19 mouse cellular contexts compared by ENCODE assay signal in the genomic region with DNA sequence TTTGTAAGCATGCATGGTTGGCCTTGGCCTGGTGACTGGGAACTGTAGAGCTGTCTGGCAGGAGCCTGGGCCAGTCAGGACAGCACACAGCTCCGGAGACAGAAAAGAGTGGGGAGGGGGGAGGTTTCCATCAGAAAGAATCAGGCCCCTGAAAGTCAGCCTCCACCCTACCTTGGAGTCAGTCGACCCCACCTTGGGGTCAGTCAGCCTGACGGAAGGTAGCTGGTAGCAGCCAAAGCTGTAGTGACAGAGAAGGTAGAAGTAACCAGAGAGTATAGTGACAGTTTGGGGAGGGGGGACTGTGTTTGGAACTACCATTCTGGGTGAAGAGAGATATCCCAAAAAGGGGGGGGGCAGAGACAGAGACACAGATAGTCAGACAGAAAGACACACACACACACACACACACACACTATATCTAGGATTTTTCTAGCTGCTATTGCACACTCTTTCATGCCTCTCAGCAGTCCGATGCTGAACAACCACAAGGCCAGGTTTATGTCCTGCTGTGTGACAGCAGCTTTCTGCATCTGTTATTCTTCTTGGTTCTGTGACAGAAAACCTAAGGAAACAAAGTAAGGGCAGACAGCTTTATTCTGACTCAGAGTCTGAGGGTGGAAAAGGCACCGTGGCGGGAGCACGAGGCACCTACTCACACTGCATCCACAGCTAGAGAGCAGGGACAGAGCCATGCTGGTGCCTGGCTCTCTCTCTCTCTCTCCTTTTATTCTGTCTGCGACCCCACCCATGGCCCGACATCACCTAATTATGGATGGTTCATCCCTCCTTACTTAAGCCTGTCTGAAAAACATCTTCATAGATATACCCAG. TPM values are rescaled to one million over a fixed set of nuclear protein-coding genes. Genes with fewer than 3 reads are reported as not detected.
DNase-seq lines count a peak whose midpoint lies in the region; ATAC-seq lines count a peak whose summit lies in the region.
"Had no signal": no experiment of that assay in that cellular context is flagged by ENCODE, and none has a peak within 500 bp of the region (broad histone marks: within the 10 kb centered on the region; RNA-seq: fewer than 3 reads in every experiment).

No protein-coding gene starts in this region.

- H3K4me1 ChIP-seq in forebrain, embryonic 11.5 days (replicated peaks; ENCODE audit: control insufficient read depth, insufficient read depth, low read length): no peaks in the 10 kb centered on the region
- no peaks in the 10 kb centered on the region; the same call in 1 of the 2 replicates for H3K4me1 ChIP-seq in forebrain, embryonic 12.5 days
- H3K4me1 ChIP-seq in intestine, embryonic 14.5 days (replicated peaks; ENCODE audit: control insufficient read depth, insufficient read depth, low read length): no peaks in the 10 kb centered on the region
- H3K4me1 ChIP-seq in intestine, embryonic 15.5 days (replicated peaks): no peaks in the 10 kb centered on the region
- no peaks in the 10 kb centered on the region for H3K4me1 ChIP-seq in midbrain, embryonic 14.5 days (ENCODE audit: control insufficient read depth, insufficient read depth, low read length)
- H3K4me1 ChIP-seq: embryonic facial prominence, embryonic 13.5 days; heart, embryonic 12.5 days had no signal

- WGBS in forebrain, embryonic 11.5 days: 71% methylated on average over 9 of the region's 9 CpGs
- 71% methylated on average over 9 of the region's 9 CpGs for WGBS in forebrain, embryonic 12.5 days
- 68% methylated on average over 9 of the region's 9 CpGs for WGBS in intestine, embryonic 14.5 days
- WGBS in intestine, embryonic 15.5 days: 72% methylated on average over 9 of the region's 9 CpGs
- WGBS in midbrain, embryonic 14.5 days: 40% methylated on average over 9 of the region's 9 CpGs

- H3K9ac ChIP-seq in forebrain, embryonic 11.5 days (ENCODE audit: low read length): no peak overlapping the region
- H3K9ac ChIP-seq in forebrain, embryonic 12.5 days: no peak overlapping the region
- H3K9ac ChIP-seq in intestine, embryonic 14.5 days (ENCODE audit: low read length): no peak overlapping the region
- no peak overlapping the region for H3K9ac ChIP-seq in intestine, embryonic 15.5 days
- no peak overlapping the region for H3K9ac ChIP-seq in midbrain, embryonic 14.5 days (replicated peaks; ENCODE audit: low read length)
- H3K9ac ChIP-seq: embryonic facial prominence, embryonic 13.5 days; heart, embryonic 12.5 days had no signal

- H3K27ac ChIP-seq in forebrain, embryonic 11.5 days (ENCODE audit: low read depth, low read length): no peak overlapping the region
- H3K27ac ChIP-seq in forebrain, embryonic 12.5 days: no peak overlapping the region
- no peak overlapping the region for H3K27ac ChIP-seq in intestine, embryonic 14.5 days (ENCODE audit: low read depth)
- H3K27ac ChIP-seq in intestine, embryonic 15.5 days: no peak overlapping the region
- H3K27ac ChIP-seq in midbrain, embryonic 14.5 days (replicated peaks; ENCODE audit: low read depth, low read length): no peak overlapping the region
- H3K27ac ChIP-seq: embryonic facial prominence, embryonic 13.5 days; kidney, postnatal 0 days had no signal

- DNase-seq in forebrain, embryonic 11.5 days (ENCODE audit: low spot score): peak; percentile 23
- no peak for DNase-seq in intestine, embryonic 14.5 days (ENCODE audit: low spot score)
- peak; percentile 11 for DNase-seq in adrenal gland, postnatal 10 days
- DNase-seq in midbrain, embryonic 14.5 days: no peak
- no peak for DNase-seq in gastrocnemius, postnatal 10 days
- DNase-seq: cerebellum, adult 18-20 months; kidney, adult 11 months; layer of hippocampus, postnatal 36 days; lung, adult 18-20 months; lung, postnatal 36 days had no signal

- H3K36me3 ChIP-seq in forebrain, embryonic 11.5 days (ENCODE audit: control insufficient read depth, insufficient read depth, low read length): no peaks in the 10 kb centered on the region
- no peaks in the 10 kb centered on the region for H3K36me3 ChIP-seq in forebrain, embryonic 12.5 days (replicated peaks)
- H3K36me3 ChIP-seq in intestine, embryonic 14.5 days (ENCODE audit: control insufficient read depth, insufficient read depth, low read length): no peaks in the 10 kb centered on the region
- H3K36me3 ChIP-seq in intestine, embryonic 15.5 days: no peaks in the 10 kb centered on the region
- H3K36me3 ChIP-seq in midbrain, embryonic 14.5 days (ENCODE audit: control insufficient read depth, insufficient read depth, low read length): no peaks in the 10 kb centered on the region
- H3K36me3 ChIP-seq: embryonic facial prominence, embryonic 13.5 days; heart, embryonic 12.5 days had no signal

- no peaks in the 10 kb centered on the region for H3K27me3 ChIP-seq in forebrain, embryonic 11.5 days (ENCODE audit: control insufficient read depth, insufficient read depth, low read length)
- no peaks in the 10 kb centered on the region for H3K27me3 ChIP-seq in forebrain, embryonic 12.5 days
- no peaks in the 10 kb centered on the region for H3K27me3 ChIP-seq in intestine, embryonic 14.5 days (replicated peaks; ENCODE audit: control insufficient read depth, insufficient read depth, low read length)
- no peaks in the 10 kb centered on the region for H3K27me3 ChIP-seq in intestine, embryonic 15.5 days (replicated peaks)
- H3K27me3 ChIP-seq in midbrain, embryonic 14.5 days (ENCODE audit: control insufficient read depth, insufficient read depth, low read length): no peaks in the 10 kb centered on the region
- H3K27me3 ChIP-seq: CH12.LX; embryonic facial prominence, embryonic 13.5 days; heart, embryonic 12.5 days had no signal

- no peak for ATAC-seq in forebrain, embryonic 11.5 days (replicated peaks; ENCODE audit: low FRiP score)
- no peak for ATAC-seq in forebrain, embryonic 12.5 days (ENCODE audit: low FRiP score)
- ATAC-seq in intestine, embryonic 14.5 days (replicated peaks; ENCODE audit: low FRiP score, low TSS enrichment, low read depth): 0 out of 2 replicates have a peak, but pooled peaks have one; percentile 5
- no peak for ATAC-seq in intestine, embryonic 15.5 days
- 0 out of 2 replicates have a peak, but pooled peaks have one; percentile 32 for ATAC-seq in midbrain, embryonic 14.5 days (ENCODE audit: low FRiP score, low TSS enrichment)
- no peak for ATAC-seq in cerebellum, adult (ENCODE audit: insufficient number of reproducible peaks, low FRiP score, low TSS enrichment)

- H3K4me2 ChIP-seq in forebrain, embryonic 11.5 days (ENCODE audit: low read depth, low read length, severe bottlenecking): no peak overlapping the region
- no peak overlapping the region for H3K4me2 ChIP-seq in forebrain, embryonic 12.5 days
- H3K4me2 ChIP-seq in intestine, embryonic 14.5 days (ENCODE audit: low read length): no peak overlapping the region
- no peak overlapping the region for H3K4me2 ChIP-seq in intestine, embryonic 15.5 days (replicated peaks)
- no peak overlapping the region for H3K4me2 ChIP-seq in midbrain, embryonic 14.5 days (ENCODE audit: low read length)
- H3K4me2 ChIP-seq: embryonic facial prominence, embryonic 13.5 days; heart, embryonic 12.5 days had no signal

- no peaks in the 10 kb centered on the region for H3K9me3 ChIP-seq in forebrain, embryonic 11.5 days (ENCODE audit: control insufficient read depth, low read length)
- no peaks in the 10 kb centered on the region for H3K9me3 ChIP-seq in forebrain, embryonic 12.5 days
- no peaks in the 10 kb centered on the region for H3K9me3 ChIP-seq in intestine, embryonic 14.5 days (ENCODE audit: control insufficient read depth, low read length)
- no peaks in the 10 kb centered on the region for H3K9me3 ChIP-seq in intestine, embryonic 15.5 days
- H3K9me3 ChIP-seq in midbrain, embryonic 14.5 days (ENCODE audit: control insufficient read depth, low read length): no peaks in the 10 kb centered on the region
- H3K9me3 ChIP-seq: embryonic facial prominence, embryonic 13.5 days; heart, embryonic 12.5 days had no signal

- H3K4me3 ChIP-seq in forebrain, embryonic 11.5 days (ENCODE audit: low read depth, low read length): no peak overlapping the region
- no peak overlapping the region for H3K4me3 ChIP-seq in forebrain, embryonic 12.5 days (replicated peaks)
- H3K4me3 ChIP-seq in intestine, embryonic 14.5 days (ENCODE audit: low read depth, low read length): no peak overlapping the region
- H3K4me3 ChIP-seq in intestine, embryonic 15.5 days (replicated peaks): no peak overlapping the region
- H3K4me3 ChIP-seq in midbrain, embryonic 14.5 days (replicated peaks; ENCODE audit: low read depth, low read length): no peak overlapping the region
- H3K4me3 ChIP-seq: embryonic facial prominence, embryonic 13.5 days; heart, embryonic 12.5 days had no signal

RNA-seq across cellular contexts. Expression of a gene that starts 23.1 kb away (rescaled TPM):
- polyA plus RNA-seq in forebrain, embryonic 11.5 days (2014; fragmentation: Nextera tagmentation; extraction: Ambion mirVana): 0.41 TPM in 1 of 2 replicates, not detected in the other
- polyA plus RNA-seq in forebrain, embryonic 12.5 days (2016; fragmentation: Nextera tagmentation; extraction: Ambion mirVana): 0.09 and 0.17 TPM in 2 replicates
- 0.12 and 0.17 TPM in 2 replicates for polyA plus RNA-seq in intestine, embryonic 14.5 days (2014; fragmentation: Nextera tagmentation; extraction: Ambion mirVana)
- polyA plus RNA-seq in intestine, embryonic 15.5 days (2015; fragmentation: Nextera tagmentation; extraction: Ambion mirVana): 0.39 and 0.40 TPM in 2 replicates
- 1 to 10 TPM; 2.4 to 2.7 TPM for total RNA-seq in adrenal gland, postnatal 10 days (2021)
- polyA plus RNA-seq in midbrain, embryonic 14.5 days (2014; fragmentation: Nextera tagmentation; extraction: Ambion mirVana): 0.89 and 1.6 TPM in 2 replicates
- total RNA-seq in gastrocnemius, postnatal 10 days (2021): 1 to 10 TPM in 1 of 2 experiments, under 1 TPM in 1; 0.75 to 1.2 TPM
- total RNA-seq: CH12.LX; granulocyte monocyte progenitor cell, adult 5-6 weeks; liver, adult 2 months had no signal
- polyA plus RNA-seq: heart, embryonic 12.5 days; liver, adult 2 months had no signal

Comparison
In these comparisons a context has a peak if more than half of its experiments do, and no peak if none do; other contexts are left out.
1. ATAC-seq: peak in intestine, embryonic 14.5 days (single experiment) and midbrain, embryonic 14.5 days (single experiment); none in forebrain, embryonic 11.5 days (single experiment), forebrain, embryonic 12.5 days (single experiment), intestine, embryonic 15.5 days (single experiment) and cerebellum, adult (single experiment).
2. DNase-seq: peak in forebrain, embryonic 11.5 days (single experiment) and adrenal gland, postnatal 10 days (single experiment); none in intestine, embryonic 14.5 days (single experiment), midbrain, embryonic 14.5 days (single experiment) and gastrocnemius, postnatal 10 days (single experiment).